Mouse (Mus musculus) limb, embryonic 12.5 days (tissue): ENCODE measurements at regions not wholly inside any gene's neighbourhood (a gene's known extent, or its start where the extent isn't known, plus 50 kb on each side); places are given as distances from the start of the nearest gene placed in this dataset.

Experiments used
- ATAC-seq: fragments of 200-750 bp; cut with Nextera tagmentation; 2 replicates; pipeline ENCODE4 v1.8.0; 2017; ENCODE audit warnings: low read depth, moderate TSS enrichment; ENCODE audit not compliant: insufficient number of reproducible peaks, insufficient read depth, low FRiP score, low TSS enrichment
- H3K27ac ChIP-seq: fragments of 300-500 bp; sonication (generic); 2 replicates; pipeline ENCODE4 v1.5.1; 2016; ENCODE audit warnings: mild to moderate bottlenecking, moderate library complexity
- H3K27me3 ChIP-seq: fragments of 300-500 bp; sonication (generic); 2 replicates; pipeline ENCODE4 v1.6.1; 2016; ENCODE audit warnings: mild to moderate bottlenecking, moderate library complexity
- H3K36me3 ChIP-seq: fragments of 300-500 bp; sonication (generic); 2 replicates; pipeline ENCODE4 v1.6.1; 2016; ENCODE audit warnings: mild to moderate bottlenecking, moderate library complexity
- H3K4me1 ChIP-seq: fragments of 300-500 bp; sonication (generic); replicated peaks from 2 replicates; pipeline ENCODE4 v1.6.1; 2016
- H3K4me2 ChIP-seq: fragments of 300-500 bp; sonication (generic); 2 replicates; pipeline ENCODE4 v1.6.1; 2016; ENCODE audit warnings: mild to moderate bottlenecking, moderate library complexity
- H3K4me3 ChIP-seq: fragments of 300-500 bp; sonication (generic); replicated peaks from 2 replicates; pipeline ENCODE4 v1.5.1; 2016; ENCODE audit warnings: mild to moderate bottlenecking
- H3K9ac ChIP-seq: fragments of 300-500 bp; sonication (generic); replicated peaks from 2 replicates; pipeline ENCODE4 v1.6.1; 2016; ENCODE audit warnings: mild to moderate bottlenecking, moderate library complexity
- H3K9me3 ChIP-seq: fragments of 300-500 bp; sonication (generic); 2 replicates; pipeline ENCODE4 v1.6.1; 2016; ENCODE audit warnings: mild to moderate bottlenecking, moderate library complexity
- WGBS: fragments of 180-500 bp; shearing (Covaris S2); methylation state at CpG from one replicate; pipeline ENCODE4 v1.1.7; 2016; 5-methylcytosine and 5-hydroxymethylcytosine counted together

DNA sequence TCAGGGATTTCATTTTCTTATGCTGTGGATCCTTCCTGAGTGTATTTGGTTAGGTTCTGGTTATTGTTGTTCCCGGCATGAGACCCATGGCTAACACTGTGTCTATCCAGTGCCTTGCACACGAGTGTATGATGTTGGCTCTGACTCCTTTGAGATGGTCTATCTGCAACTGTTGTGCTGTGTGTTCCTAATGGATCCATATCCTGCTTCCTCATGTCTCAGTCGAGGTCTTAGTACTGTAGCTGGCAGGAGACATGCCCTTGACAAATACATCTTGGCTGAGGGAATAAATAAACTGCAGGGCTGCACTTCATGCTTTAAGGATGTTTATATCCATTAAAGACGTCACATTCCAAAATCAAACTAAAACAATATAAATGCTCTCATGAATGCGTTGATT lies 247.9 kb downstream of the Gm11077 start:
- no peak overlapping the region for H3K4me3 ChIP-seq
- H3K27me3 ChIP-seq: no peaks in the 10 kb centered on the region
- H3K9ac ChIP-seq: no peak overlapping the region
- no peaks in the 10 kb centered on the region; the same call in 1 of the 2 replicates for H3K9me3 ChIP-seq
- no peaks in the 10 kb centered on the region for H3K4me1 ChIP-seq
- no peak for ATAC-seq
- no peak overlapping the region for H3K4me2 ChIP-seq
- no peaks in the 10 kb centered on the region for H3K36me3 ChIP-seq
- H3K27ac ChIP-seq: no peak overlapping the region
- WGBS: 82% methylated on average over 5 of the region's 5 CpGs

DNA sequence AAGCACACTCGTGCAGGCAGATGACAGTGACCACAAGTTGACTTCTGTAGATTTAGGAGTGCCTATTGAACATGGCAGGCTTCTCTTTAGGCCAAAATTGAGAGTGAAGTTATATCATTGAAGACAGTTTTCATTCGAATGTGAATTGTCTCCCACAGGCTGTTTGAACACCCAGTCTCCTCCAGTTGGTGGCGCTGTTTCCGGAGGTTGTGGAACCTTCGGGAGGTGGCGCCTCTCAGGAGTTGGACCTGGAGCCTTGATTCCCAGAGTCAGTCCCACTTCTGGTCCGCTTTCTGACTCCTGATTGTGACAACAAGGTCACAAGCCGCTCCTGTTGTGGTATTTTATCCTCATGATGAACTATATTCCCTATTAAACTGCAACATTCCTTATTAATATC lies 254.5 kb downstream of the Gm11077 start:
- Histone ChIP-seq H3K4me1 (no peaks in the 10 kb centered on the region), H3K36me3 (no peaks in the 10 kb centered on the region), H3K27ac (no peak overlapping the region), H3K9me3 (no peaks in the 10 kb centered on the region), H3K9ac (no peak overlapping the region), H3K27me3 (no peaks in the 10 kb centered on the region), H3K4me2 (no peak overlapping the region), H3K4me3 (no peak overlapping the region)
- WGBS: 93% methylated on average over 8 of the region's 8 CpGs
- ATAC-seq: no peak

DNA sequence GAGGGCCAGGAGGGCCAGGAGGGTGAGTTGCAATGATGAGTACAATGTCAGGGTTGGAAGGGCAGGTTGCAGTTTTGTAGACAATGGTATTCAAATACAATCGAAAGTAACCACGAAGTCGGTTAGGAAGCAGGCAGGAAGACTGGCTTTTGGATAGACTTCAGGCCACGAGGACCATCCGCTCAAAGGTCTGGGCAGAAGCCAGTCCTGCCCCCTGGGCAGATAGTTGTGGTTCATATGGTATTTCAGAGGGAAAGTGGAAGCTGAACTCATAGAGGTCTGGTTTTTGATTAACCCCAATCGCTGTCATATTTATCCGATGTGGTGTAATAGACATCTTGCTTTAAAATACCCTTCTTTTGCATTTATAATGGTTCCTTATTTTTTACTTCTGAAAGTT lies 255.2 kb downstream of the Gm11077 start:
- Histone ChIP-seq H3K9me3 (no peaks in the 10 kb centered on the region), H3K4me3 (no peak overlapping the region), H3K4me1 (no peaks in the 10 kb centered on the region), H3K4me2 (no peak overlapping the region), H3K9ac (no peak overlapping the region), H3K27me3 (no peaks in the 10 kb centered on the region), H3K27ac (no peak overlapping the region), H3K36me3 (no peaks in the 10 kb centered on the region)
- no peak for ATAC-seq
- WGBS: 93% methylated on average over 7 of the region's 7 CpGs

DNA sequence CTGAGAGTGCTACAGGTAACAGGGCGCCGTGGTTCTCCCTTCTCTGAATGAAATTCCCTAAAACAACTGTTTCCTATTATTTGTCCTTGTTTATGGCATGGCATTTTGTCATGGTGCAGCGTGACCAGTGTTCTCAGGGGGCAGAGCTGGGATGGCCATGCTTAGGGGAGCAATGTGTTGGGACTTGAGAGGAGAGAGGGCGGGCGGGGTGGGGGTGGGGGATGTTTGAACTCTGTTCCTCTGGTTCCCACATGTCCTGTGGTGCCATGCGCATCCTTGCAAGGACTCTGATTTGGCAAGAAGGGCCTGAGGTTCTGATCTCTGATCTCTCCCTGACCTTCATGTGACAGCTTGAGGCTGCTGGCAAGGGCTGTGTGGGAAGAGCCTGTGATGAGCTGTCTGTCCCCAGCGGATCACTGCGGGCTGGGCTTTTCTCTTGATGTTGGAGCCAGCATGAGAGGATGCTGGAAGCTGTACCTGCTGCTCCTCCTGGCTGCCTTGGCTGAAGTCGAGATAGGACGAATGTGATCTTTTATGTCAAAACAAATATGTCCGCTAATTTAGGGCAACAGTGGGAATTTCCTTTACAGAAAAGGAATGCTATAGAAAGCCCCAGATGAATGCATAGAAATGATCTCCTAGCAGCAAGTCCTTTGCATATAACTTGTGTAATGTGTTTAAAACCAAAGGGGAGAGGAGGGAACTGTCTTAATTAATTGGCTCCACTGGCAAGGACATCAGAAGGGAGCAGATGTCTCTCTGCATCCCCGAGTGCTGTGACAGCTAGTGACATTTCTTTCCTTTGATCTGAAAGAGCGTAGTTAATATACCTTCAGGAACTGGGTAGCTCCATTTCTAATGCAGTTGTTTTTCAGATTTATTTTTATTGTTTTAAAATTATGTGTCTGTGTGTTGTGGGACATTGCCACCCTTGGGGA lies 255.2 kb upstream of the Pde3a start:
- 66% methylated on average over 13 of the region's 13 CpGs for whole genome bisulfite sequencing
- H3K27ac ChIP-seq: no peak overlapping the region
- no peaks in the 10 kb centered on the region for H3K27me3 ChIP-seq

DNA sequence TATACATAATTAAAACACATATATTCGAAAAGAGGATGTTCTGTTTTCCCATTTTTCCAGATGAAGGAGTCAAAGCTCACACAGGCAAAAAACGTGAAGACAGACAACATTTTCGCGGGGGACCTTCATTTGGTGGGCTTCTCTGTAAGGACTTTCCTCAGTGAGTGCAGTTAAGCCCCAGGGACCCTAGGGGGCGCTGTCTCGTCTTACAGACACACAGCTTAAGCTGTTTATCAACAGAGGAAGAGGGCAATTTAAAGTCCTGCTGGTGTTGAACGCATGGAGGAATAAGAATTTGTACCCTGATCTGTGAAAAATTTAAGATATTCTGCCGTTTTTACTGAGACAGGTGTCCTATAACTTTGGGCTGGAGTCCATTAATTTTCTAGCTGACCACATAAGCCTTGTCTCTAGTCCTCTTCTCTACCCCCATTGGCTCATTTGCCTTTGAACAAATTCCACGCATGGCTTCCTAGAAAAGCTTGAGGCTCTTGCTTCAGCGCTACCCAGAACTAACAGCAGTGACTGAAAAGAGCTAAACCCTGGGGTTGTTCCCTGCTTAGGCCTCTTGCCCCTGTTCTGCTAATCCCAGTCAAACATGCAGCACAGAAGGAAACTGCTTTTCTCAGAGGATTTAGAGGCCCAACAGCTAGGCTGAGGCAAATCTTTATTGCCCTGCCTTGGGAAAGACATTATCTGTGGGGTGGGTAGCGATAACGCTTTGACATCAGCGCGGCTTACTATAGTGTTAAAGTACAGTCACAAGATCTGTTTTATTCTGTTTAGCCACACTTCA lies 253.5 kb upstream of the Pde3a start:
- Histone ChIP-seq H3K4me2 (no peak overlapping the region), H3K9ac (no peak overlapping the region), H3K9me3 (peaks cover 14% of the 10 kb centered on the region; the same call in 1 of the 2 replicates), H3K4me3 (no peak overlapping the region), H3K36me3 (no peaks in the 10 kb centered on the region), H3K27ac (no peak overlapping the region), H3K27me3 (no peaks in the 10 kb centered on the region), H3K4me1 (no peaks in the 10 kb centered on the region)
- ATAC-seq: no peak
- 72% methylated on average over 14 of the region's 14 CpGs for WGBS

More for the DNA sequence above, 255.2 kb upstream of the Pde3a start:
- Histone ChIP-seq H3K9ac (no peak overlapping the region), H3K36me3 (no peaks in the 10 kb centered on the region), H3K9me3 (peaks cover 14% of the 10 kb centered on the region; the same call in 1 of the 2 replicates), H3K4me2 (no peak overlapping the region), H3K4me1 (no peaks in the 10 kb centered on the region), H3K4me3 (no peak overlapping the region)
- no peak for ATAC-seq

DNA sequence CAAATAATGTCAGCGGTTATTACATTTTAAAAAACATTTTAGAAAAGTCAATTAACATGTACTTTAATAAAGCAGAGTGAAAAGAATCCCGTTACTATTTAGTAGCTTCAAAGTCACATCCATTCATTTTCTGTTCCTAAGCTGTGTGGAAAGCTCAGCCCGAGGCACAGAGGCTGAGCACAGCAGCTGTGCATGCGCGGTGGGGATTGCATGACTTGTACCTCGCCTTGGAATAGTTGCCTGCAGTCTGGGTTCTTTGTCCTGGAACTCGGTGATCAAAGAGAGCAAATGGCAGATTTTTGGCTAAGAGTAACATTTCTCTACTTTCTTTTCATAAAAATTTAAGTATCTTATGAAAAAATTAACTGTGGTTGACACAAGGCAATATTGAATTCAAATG lies 251.0 kb upstream of the Pde3a start:
- 82% methylated on average over 7 of the region's 7 CpGs for WGBS
- H3K27me3 ChIP-seq: no peaks in the 10 kb centered on the region
- ATAC-seq: no peak
- no peak overlapping the region for H3K4me2 ChIP-seq
- H3K9me3 ChIP-seq: peaks cover 7% of the 10 kb centered on the region; the same call in 1 of the 2 replicates
- H3K9ac ChIP-seq: no peak overlapping the region
- no peaks in the 10 kb centered on the region for H3K4me1 ChIP-seq
- H3K36me3 ChIP-seq: no peaks in the 10 kb centered on the region
- H3K27ac ChIP-seq: no peak overlapping the region
- H3K4me3 ChIP-seq: no peak overlapping the region

DNA sequence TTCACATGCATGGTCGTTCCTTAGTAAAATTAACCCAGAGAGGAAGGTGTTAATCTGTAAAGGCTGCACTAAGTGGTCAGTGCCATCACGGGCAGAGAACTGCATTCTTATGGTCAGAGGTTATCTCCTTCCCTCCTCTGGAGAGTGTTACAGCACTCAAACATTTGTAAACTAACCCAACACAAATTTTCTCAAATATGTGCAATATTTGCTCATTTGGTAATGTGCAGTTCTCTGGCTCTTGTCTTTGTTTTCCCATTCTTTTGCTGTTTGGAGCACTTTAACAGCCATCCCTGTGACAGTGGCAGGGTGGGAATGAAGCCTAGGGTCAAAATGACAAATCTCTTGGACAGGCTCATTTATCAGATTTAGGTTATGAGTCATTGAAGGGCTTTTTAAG lies 248.5 kb upstream of the Pde3a start:
- ATAC-seq: no peak
- peaks cover 7% of the 10 kb centered on the region; the same call in 1 of the 2 replicates for H3K9me3 ChIP-seq
- H3K9ac ChIP-seq: no peak overlapping the region
- H3K27ac ChIP-seq: no peak overlapping the region
- 27% methylated on average over 2 of the region's 2 CpGs for WGBS
- no peaks in the 10 kb centered on the region for H3K27me3 ChIP-seq
- no peak overlapping the region for H3K4me2 ChIP-seq
- H3K36me3 ChIP-seq: no peaks in the 10 kb centered on the region
- H3K4me1 ChIP-seq: no peaks in the 10 kb centered on the region
- no peak overlapping the region for H3K4me3 ChIP-seq

DNA sequence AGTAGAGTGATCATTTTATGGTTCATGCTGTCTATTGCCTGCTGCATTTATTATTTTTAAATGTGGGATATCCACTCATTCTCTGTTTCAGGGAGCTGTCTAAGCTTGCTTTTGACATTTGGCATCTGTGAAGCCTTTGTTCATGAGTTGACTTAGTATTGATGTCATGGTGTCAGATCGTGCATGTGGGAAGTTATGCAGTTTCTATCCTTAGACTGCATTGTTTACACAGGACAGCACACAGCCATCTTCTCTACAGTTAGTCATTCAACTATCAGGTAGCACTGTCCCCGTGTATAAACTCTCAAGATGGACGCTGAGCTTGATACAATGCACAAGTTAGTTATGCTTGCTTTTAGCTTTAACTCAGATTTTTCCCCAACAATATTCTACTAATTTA lies 247.8 kb upstream of the Pde3a start:
- WGBS: 84% methylated on average over 3 of the region's 3 CpGs
- peaks cover 7% of the 10 kb centered on the region; the same call in 1 of the 2 replicates for H3K9me3 ChIP-seq
- H3K9ac ChIP-seq: no peak overlapping the region
- H3K4me1 ChIP-seq: no peaks in the 10 kb centered on the region
- no peaks in the 10 kb centered on the region for H3K27me3 ChIP-seq
- no peak overlapping the region for H3K4me3 ChIP-seq
- no peak overlapping the region for H3K4me2 ChIP-seq
- H3K36me3 ChIP-seq: no peaks in the 10 kb centered on the region
- H3K27ac ChIP-seq: no peak overlapping the region
- ATAC-seq: no peak

DNA sequence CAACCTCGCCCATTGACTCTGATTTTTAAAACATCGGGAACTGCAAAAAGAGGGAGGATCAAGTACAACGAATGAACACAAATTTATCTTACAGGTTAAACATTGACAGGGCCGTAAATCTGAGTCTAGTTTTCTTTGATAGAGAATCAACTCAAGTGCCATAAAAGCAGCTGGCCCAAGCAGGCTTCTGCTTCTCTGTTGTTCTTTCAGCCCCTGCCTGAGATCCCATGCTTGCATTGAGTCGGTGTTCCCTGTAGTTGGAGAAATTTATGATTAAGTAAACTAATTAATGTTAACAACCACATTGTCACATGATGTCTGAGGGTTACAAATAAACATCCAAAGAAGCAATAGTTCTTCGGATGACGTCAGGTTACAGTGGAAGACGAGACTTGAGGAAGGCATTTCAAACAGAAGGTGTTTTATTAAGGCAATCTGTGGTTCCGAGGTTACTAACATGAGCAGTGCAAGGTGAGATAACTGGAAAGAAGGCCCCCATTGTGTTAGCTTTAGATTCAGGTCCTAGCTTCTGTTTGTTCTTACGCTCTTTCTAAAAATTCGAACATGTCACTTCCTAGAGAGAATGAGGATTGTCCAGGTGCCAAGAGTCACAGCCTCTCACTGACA lies 233.9 kb upstream of the Pde3a start:
- no peak overlapping the region for H3K4me3 ChIP-seq
- no peak overlapping the region for H3K4me2 ChIP-seq
- no peaks in the 10 kb centered on the region for H3K4me1 ChIP-seq
- 78% methylated on average over 11 of the region's 11 CpGs for WGBS
- ATAC-seq: no peak
- H3K9me3 ChIP-seq: no peaks in the 10 kb centered on the region
- H3K27me3 ChIP-seq: no peaks in the 10 kb centered on the region
- H3K9ac ChIP-seq: no peak overlapping the region
- no peak overlapping the region for H3K27ac ChIP-seq
- H3K36me3 ChIP-seq: no peaks in the 10 kb centered on the region

DNA sequence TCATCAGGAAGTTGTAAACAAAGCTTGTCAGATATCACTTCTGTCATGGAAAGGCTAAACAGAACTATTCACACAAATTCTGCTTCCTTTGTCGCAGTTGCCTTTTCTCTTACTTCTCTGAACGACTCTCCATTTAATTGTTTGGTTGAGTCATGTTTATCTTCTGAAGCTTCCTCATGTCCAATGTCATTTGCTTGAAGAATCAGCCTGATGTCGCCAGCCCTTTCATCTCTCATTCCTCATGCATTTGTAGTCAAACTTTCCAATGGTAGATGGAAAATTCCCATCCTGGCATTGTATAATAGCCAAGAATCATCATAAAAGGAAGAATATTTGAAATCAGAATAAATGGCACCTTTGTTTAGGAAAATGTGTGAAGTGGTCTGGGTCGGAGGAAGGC lies 225.6 kb upstream of the Pde3a start:
- H3K27me3 ChIP-seq: no peaks in the 10 kb centered on the region
- no peaks in the 10 kb centered on the region for H3K4me1 ChIP-seq
- no peak for ATAC-seq
- WGBS: 88% methylated on average over 4 of the region's 4 CpGs
- H3K9me3 ChIP-seq: no peaks in the 10 kb centered on the region
- no peak overlapping the region for H3K4me3 ChIP-seq
- H3K9ac ChIP-seq: no peak overlapping the region
- H3K27ac ChIP-seq: no peak overlapping the region
- no peaks in the 10 kb centered on the region for H3K36me3 ChIP-seq
- H3K4me2 ChIP-seq: no peak overlapping the region

DNA sequence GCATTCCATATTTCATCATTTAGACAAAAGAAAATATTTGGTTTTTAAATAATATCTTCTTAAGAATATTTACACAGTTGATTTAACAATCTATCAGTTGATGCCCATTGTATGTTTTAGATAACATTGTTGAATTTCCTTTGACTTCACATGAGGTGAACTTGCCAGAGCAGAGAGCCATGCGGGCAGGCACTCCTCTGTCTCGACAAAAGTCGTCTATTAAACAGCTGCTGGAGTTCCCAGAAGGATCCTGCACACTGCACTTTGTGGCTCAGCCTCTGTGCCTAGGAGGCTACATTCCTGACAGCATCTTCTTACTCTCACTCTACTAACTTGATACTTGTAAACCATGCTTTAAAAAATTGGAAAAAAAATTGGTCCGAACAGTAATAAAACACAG lies 221.7 kb upstream of the Pde3a start:
- WGBS: 55% methylated on average over 4 of the region's 4 CpGs

More for the DNA sequence above, 221.7 kb upstream of the Pde3a start:
- Histone ChIP-seq H3K4me2 (no peak overlapping the region), H3K27me3 (no peaks in the 10 kb centered on the region), H3K9me3 (no peaks in the 10 kb centered on the region), H3K4me1 (no peaks in the 10 kb centered on the region), H3K36me3 (no peaks in the 10 kb centered on the region), H3K4me3 (no peak overlapping the region), H3K9ac (no peak overlapping the region), H3K27ac (no peak overlapping the region)
- ATAC-seq: no peak
